Mouse (Mus musculus) hindbrain, embryonic 10.5 days (tissue): Measurements from ENCODE around the gene Ankmy2. TPM values are rescaled to one million over a fixed set of nuclear protein-coding genes. Genes with fewer than 3 reads are reported as not detected.

Source experiments
- DNase-seq: peaks from one replicate; pipeline ENCODE4 v3.0.0-alpha.2; 2017; ENCODE audit warnings: low spot score
- H3K27ac ChIP-seq: fragments of 300-500 bp; sonication (generic); 2 replicates; pipeline ENCODE4 v1.5.1; 2016; ENCODE audit warnings: mild to moderate bottlenecking, moderate library complexity
- H3K27me3 ChIP-seq: fragments of 300-500 bp; sonication (generic); 2 replicates; pipeline ENCODE4 v1.6.1; 2016; ENCODE audit warnings: mild to moderate bottlenecking; ENCODE audit not compliant: poor library complexity, insufficient read depth, severe bottlenecking
- H3K36me3 ChIP-seq: fragments of 300-500 bp; sonication (generic); 2 replicates; pipeline ENCODE4 v1.6.1; 2016; ENCODE audit warnings: mild to moderate bottlenecking, moderate library complexity
- H3K4me1 ChIP-seq: fragments of 300-500 bp; sonication (generic); replicated peaks from 2 replicates; pipeline ENCODE4 v1.6.1; 2016; ENCODE audit warnings: mild to moderate bottlenecking
- H3K4me3 ChIP-seq: fragments of 300-500 bp; sonication (generic); 2 replicates; pipeline ENCODE4 v1.5.1; 2016; ENCODE audit warnings: mild to moderate bottlenecking, moderate library complexity
- H3K9me3 ChIP-seq: fragments of 300-500 bp; sonication (generic); 2 replicates; pipeline ENCODE4 v1.6.1; 2016; ENCODE audit warnings: mild to moderate bottlenecking, moderate library complexity
- WGBS: fragments of 180-500 bp; shearing (Covaris S2); methylation state at CpG from one replicate; pipeline ENCODE4 v1.1.7; 2016; 5-methylcytosine and 5-hydroxymethylcytosine counted together
- polyA plus RNA-seq: library from polyadenylated mRNA; unstranded; fragments of >200 nt; fragmentation: Nextera tagmentation; extraction: Ambion mirVana; gene quantifications from 2 replicates; pipeline ENCODE4 v1.2.1, GENCODE M21; 2016

Gene Ankmy2
- polyA plus RNA-seq, 1 experiment from 2014 or later, result 23.3 TPM

- Histone ChIP-seq H3K9me3 (no peaks in the 10 kb centered on the region), H3K4me1 (no peaks in the 10 kb centered on the region), H3K36me3 (peaks cover 81% of the 10 kb centered on the region), H3K27ac (no peak overlapping the region), H3K4me3 (no peak overlapping the region), H3K27me3 (no peaks in the 10 kb centered on the region)
- DNase-seq, result no peak
- WGBS, result 97% methylated on average over 8 of the region's 8 CpGs
Observed at GRCm38 (mm10) chr12:36136285-36136684, 20.6 kb upstream of the Ankmy2 start.

GRCm38 (mm10) chr12:36137192-36137591, 19.7 kb upstream of the Ankmy2 start:
- 93% methylated on average over 4 of the region's 4 CpGs for WGBS
- H3K9me3 ChIP-seq, result no peaks in the 10 kb centered on the region
- DNase-seq, result no peak
- H3K4me3 ChIP-seq, result no peak overlapping the region
- peaks cover 72% of the 10 kb centered on the region for H3K36me3 ChIP-seq
- no peak overlapping the region for H3K27ac ChIP-seq
- H3K4me1 ChIP-seq, result no peaks in the 10 kb centered on the region
- no peaks in the 10 kb centered on the region for H3K27me3 ChIP-seq

GRCm38 (mm10) chr12:36140401-36140800, 16.5 kb upstream of the Ankmy2 start:
- 95% methylated on average over 6 of the region's 6 CpGs for WGBS
- H3K36me3 ChIP-seq, result peaks cover 44% of the 10 kb centered on the region
- H3K27me3 ChIP-seq, result no peaks in the 10 kb centered on the region
- no peaks in the 10 kb centered on the region for H3K9me3 ChIP-seq
- no peak overlapping the region for H3K27ac ChIP-seq
- H3K4me1 ChIP-seq, result no peaks in the 10 kb centered on the region
- no peak for DNase-seq
- no peak overlapping the region for H3K4me3 ChIP-seq

- Histone ChIP-seq H3K36me3 (peaks cover 25% of the 10 kb centered on the region), H3K4me1 (no peaks in the 10 kb centered on the region), H3K27ac (no peak overlapping the region), H3K9me3 (0 out of 2 replicates have a peak, but pooled peaks cover 6% of the 10 kb centered on the region), H3K4me3 (no peak overlapping the region), H3K27me3 (no peaks in the 10 kb centered on the region)
- WGBS, result 94% methylated on average over 3 of the region's 3 CpGs
- DNase-seq, result no peak
Observed at GRCm38 (mm10) chr12:36146230-36147011, 10.5 kb upstream of the Ankmy2 start.

- DNase-seq, result no peak
- H3K36me3 ChIP-seq, result peaks cover 32% of the 10 kb centered on the region
- H3K27me3 ChIP-seq, result no peaks in the 10 kb centered on the region
- peaks cover 16% of the 10 kb centered on the region for H3K4me1 ChIP-seq
- H3K27ac ChIP-seq, result no peak overlapping the region
- WGBS, result 96% methylated on average over 2 of the region's 2 CpGs
- H3K9me3 ChIP-seq, result 0 out of 2 replicates have a peak, but pooled peaks cover 6% of the 10 kb centered on the region
- no peak overlapping the region for H3K4me3 ChIP-seq
Observed at GRCm38 (mm10) chr12:36150265-36150664, 6.6 kb upstream of the Ankmy2 start.

- Histone ChIP-seq H3K27ac (no peak overlapping the region), H3K27me3 (no peaks in the 10 kb centered on the region), H3K9me3 (0 out of 2 replicates have a peak, but pooled peaks cover 4% of the 10 kb centered on the region), H3K36me3 (peaks cover 29% of the 10 kb centered on the region), H3K4me3 (no peak overlapping the region), H3K4me1 (peaks cover 19% of the 10 kb centered on the region)
- 92% methylated on average over 2 of the region's 2 CpGs for WGBS
- no peak for DNase-seq
Observed at GRCm38 (mm10) chr12:36150737-36151136, 6.2 kb upstream of the Ankmy2 start.

GRCm38 (mm10) chr12:36155141-36155641, 1.7 kb upstream of the Ankmy2 start:
- peak overlapping the region; percentile 96 for H3K27ac ChIP-seq
- peak; percentile 20 for DNase-seq
- peaks cover 33% of the 10 kb centered on the region for H3K4me1 ChIP-seq
- WGBS, result 19% methylated on average over 8 of the region's 8 CpGs
- H3K36me3 ChIP-seq, result peaks cover 10% of the 10 kb centered on the region; the same call in 1 of the 2 replicates
- H3K27me3 ChIP-seq, result no peaks in the 10 kb centered on the region
- peak overlapping the region; percentile 76 for H3K4me3 ChIP-seq
- H3K9me3 ChIP-seq, result no peaks in the 10 kb centered on the region

GRCm38 (mm10) chr12:36156101-36156636, 745 bp upstream of the Ankmy2 start:
- Histone ChIP-seq H3K27me3 (no peaks in the 10 kb centered on the region), H3K4me1 (peaks cover 33% of the 10 kb centered on the region), H3K36me3 (peaks cover 10% of the 10 kb centered on the region; the same call in 1 of the 2 replicates), H3K27ac (peak overlapping the region; percentile 96), H3K4me3 (peak overlapping the region; percentile 76), H3K9me3 (no peaks in the 10 kb centered on the region)
- no peak for DNase-seq
- under 1% methylated on average over 33 of the region's 33 CpGs for WGBS

GRCm38 (mm10) chr12:36157304-36157637, 357 bp downstream of the Ankmy2 start:
- under 1% methylated on average over 14 of the region's 14 CpGs for WGBS
- Histone ChIP-seq H3K4me3 (peak overlapping the region; percentile 76), H3K9me3 (no peaks in the 10 kb centered on the region), H3K27ac (peak overlapping the region; percentile 96), H3K36me3 (peaks cover 10% of the 10 kb centered on the region; the same call in 1 of the 2 replicates), H3K4me1 (peaks cover 33% of the 10 kb centered on the region), H3K27me3 (no peaks in the 10 kb centered on the region)
- DNase-seq, result no peak

- Histone ChIP-seq H3K36me3 (peaks cover 10% of the 10 kb centered on the region; the same call in 1 of the 2 replicates), H3K4me3 (peak within 1 kb of the TSS; percentile 76), H3K4me1 (peaks cover 33% of the 10 kb centered on the region), H3K27ac (peak within 1 kb of the TSS; percentile 96), H3K9me3 (no peaks in the 10 kb centered on the region), H3K27me3 (no peaks in the 10 kb centered on the region)
- DNase-seq, result peak; percentile 66
- 5% methylated on average over 26 of the region's 26 CpGs for WGBS
Observed at GRCm38 (mm10) chr12:36157638-36158308, 859 bp downstream of the Ankmy2 start, which contains the start of gene Bzw2. Gene Bzw2 (minus strand): TSS chr12:36158080.

- DNase-seq, result no peak
- no peaks in the 10 kb centered on the region for H3K9me3 ChIP-seq
- 81% methylated on average over 7 of the region's 7 CpGs for WGBS
Observed at GRCm38 (mm10) chr12:36164126-36164791, 7.3 kb downstream of the Ankmy2 start.

GRCm38 (mm10) chr12:36165299-36165698, 8.4 kb downstream of the Ankmy2 start:
- no peak for DNase-seq
- H3K9me3 ChIP-seq, result no peaks in the 10 kb centered on the region
- no peak overlapping the region for H3K27ac ChIP-seq
- H3K36me3 ChIP-seq, result peaks cover 11% of the 10 kb centered on the region
- H3K4me1 ChIP-seq, result peaks cover 7% of the 10 kb centered on the region
- H3K27me3 ChIP-seq, result no peaks in the 10 kb centered on the region
- H3K4me3 ChIP-seq, result no peak overlapping the region
- WGBS, result 60% methylated on average over 1 of the region's 1 CpGs

More at GRCm38 (mm10) chr12:36164126-36164791, 7.3 kb downstream of the Ankmy2 start:
- H3K36me3 ChIP-seq, result peaks cover 10% of the 10 kb centered on the region
- no peak overlapping the region for H3K27ac ChIP-seq
- no peaks in the 10 kb centered on the region for H3K27me3 ChIP-seq
- H3K4me3 ChIP-seq, result no peak overlapping the region
- H3K4me1 ChIP-seq, result peaks cover 7% of the 10 kb centered on the region
